Comparison of ENCODE assay signal across 9 mouse cellular contexts in the genomic region with DNA sequence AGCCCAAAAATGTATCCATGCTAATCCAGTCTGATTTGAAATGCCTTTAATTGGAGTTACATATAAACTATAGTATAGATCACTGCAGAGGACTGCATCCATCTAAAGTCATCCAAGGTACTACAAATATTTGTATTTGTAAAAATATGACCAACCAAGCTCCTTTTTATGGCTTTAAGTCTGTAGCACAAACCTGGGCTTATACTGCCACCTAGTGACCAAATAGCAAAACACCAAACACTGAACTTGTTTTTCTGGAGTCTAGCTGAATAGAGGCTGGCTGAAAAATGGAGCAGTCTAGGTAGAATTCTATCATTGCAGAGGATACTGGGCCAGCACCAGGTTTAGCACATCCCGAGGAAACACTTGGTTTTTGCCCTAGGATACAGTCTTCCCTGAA. TPM values are rescaled to one million over a fixed set of nuclear protein-coding genes. Genes with fewer than 3 reads are reported as not detected.
A peak's percentile ranks its signal among the peaks of the same experiment; 100 is the strongest.
DNase-seq lines count a peak whose midpoint lies in the region; ATAC-seq and TF ChIP-seq lines count a peak whose summit lies in the region.
"Had no signal": no experiment of that assay in that cellular context is flagged by ENCODE, and none has a peak within 500 bp of the region (broad histone marks: within the 10 kb centered on the region; RNA-seq: fewer than 3 reads in every experiment).

No protein-coding gene starts in this region.

- peaks cover 14% of the 10 kb centered on the region for H3K27me3 ChIP-seq in forebrain, embryonic 14.5 days (replicated peaks; ENCODE audit: control insufficient read depth, insufficient read depth, low read length)

- no peaks in the 10 kb centered on the region for H3K9me3 ChIP-seq in forebrain, embryonic 14.5 days (replicated peaks; ENCODE audit: control insufficient read depth, low read length)

- no peaks in the 10 kb centered on the region for H3K4me1 ChIP-seq in forebrain, embryonic 14.5 days (ENCODE audit: control insufficient read depth, insufficient read depth, low read length)

- H3K4me3 ChIP-seq in layer of hippocampus, adult 2 months, result no peak overlapping the region
- no peak overlapping the region for H3K4me3 ChIP-seq in forebrain, embryonic 14.5 days (ENCODE audit: low read depth, low read length)

- no peak overlapping the region for H3K4me2 ChIP-seq in forebrain, embryonic 14.5 days (ENCODE audit: low read length)

- no peak overlapping the region for H3K27ac ChIP-seq in layer of hippocampus, adult 2 months
- H3K27ac ChIP-seq in forebrain, embryonic 14.5 days (ENCODE audit: low read depth, low read length), result no peak overlapping the region
- H3K27ac ChIP-seq: macrophage had no signal

- no peak overlapping the region for H3K9ac ChIP-seq in forebrain, embryonic 14.5 days (ENCODE audit: low read length)

- peak; percentile 81 for TF ChIP-seq CTCF in layer of hippocampus, adult 2 months (conservative IDR thresholded peaks at IDR 0.05)

- 3% methylated on average over 1 of the region's 1 CpGs for WGBS in forebrain, embryonic 14.5 days

- ATAC-seq in forebrain, embryonic 14.5 days, result peak; percentile 50; the same call in 1 of the 2 replicates
- 0 out of 2 replicates have a peak, but pooled peaks have one; percentile 49 for ATAC-seq in megakaryocyte, adult 5-6 weeks (ENCODE audit: poor library complexity, severe bottlenecking)

- H3K36me3 ChIP-seq in forebrain, embryonic 14.5 days (ENCODE audit: control insufficient read depth, insufficient read depth, low read length), result no peaks in the 10 kb centered on the region

- intact Hi-C loops in gastrocnemius, postnatal 14 days (cut with DNase I; ENCODE audit: low total_unique reads), result no loop called here

- DNase-seq in layer of hippocampus, adult 2 months (ENCODE audit: low spot score in 2 of 2), result peak; percentile 29 to 54
- DNase-seq in layer of hippocampus, adult 8-10 months (ENCODE audit: low spot score in 2 of 2), result no peak
- peak; percentile 71 for DNase-seq in ES-CJ7 (ENCODE audit: low read depth, low spot score)
- DNase-seq in ZHBTc4 (ENCODE audit: low read depth, low spot score), result peak; percentile 75
- DNase-seq in forebrain, embryonic 14.5 days (ENCODE audit: low spot score), result peak; percentile 86
- no peak for DNase-seq in gastrocnemius, postnatal 14 days

RNA-seq across cellular contexts. Expression of a gene that starts 19.0 kb away (rescaled TPM):
- total RNA-seq in layer of hippocampus, adult 2 months (2021), result not detected
- total RNA-seq in layer of hippocampus, adult 8-10 months (2022), result 1 to 10 TPM in 1 of 4 experiments, not detected in 3; 1.4 TPM
- not detected in 2 replicates for polyA plus RNA-seq in forebrain, embryonic 14.5 days (2014; fragmentation: Nextera tagmentation; extraction: Ambion mirVana)
- total RNA-seq in megakaryocyte, adult 5-6 weeks (2015), result not detected in 2 replicates
- total RNA-seq in megakaryocyte, adult 5-6 weeks (2017), result not detected in 2 replicates
- not detected for total RNA-seq in gastrocnemius, postnatal 14 days (2021)
- polyA plus RNA-seq: frontal cortex, adult 2 months; macrophage had no signal

RNA-seq across cellular contexts. Expression of a gene that starts 26.5 kb away (rescaled TPM):
- total RNA-seq in layer of hippocampus, adult 2 months (2021), result not detected
- under 1 TPM in 1 of 4 experiments, not detected in 3; 0.83 TPM for total RNA-seq in layer of hippocampus, adult 8-10 months (2022)
- not detected in 2 replicates for polyA plus RNA-seq in forebrain, embryonic 14.5 days (2014; fragmentation: Nextera tagmentation; extraction: Ambion mirVana)
- not detected in 2 replicates for total RNA-seq in megakaryocyte, adult 5-6 weeks (2015)
- not detected in 2 replicates for total RNA-seq in megakaryocyte, adult 5-6 weeks (2017)
- total RNA-seq in gastrocnemius, postnatal 14 days (2021), result not detected
- polyA plus RNA-seq: macrophage had no signal

Comparison
In these comparisons a context has a peak if more than half of its experiments do, and no peak if none do; other contexts are left out.
1. DNase-seq: peak in layer of hippocampus, adult 2 months (2 of 2), ES-CJ7 (single experiment), ZHBTc4 (single experiment) and forebrain, embryonic 14.5 days (single experiment); none in layer of hippocampus, adult 8-10 months (0 of 2) and gastrocnemius, postnatal 14 days (single experiment).